Mouse (Mus musculus): ENCODE data around the gene Slc35f4. TPM values are rescaled to one million over a fixed set of nuclear protein-coding genes. Genes with fewer than 3 reads are reported as not detected.
"Not testable (repeated sequence)": the region's sequence is repeated elsewhere in the genome, so short reads cannot be mapped to it uniquely, and the experiment has no call there.

Slc35f4 gene
- total RNA-seq, 2 experiments from 2014 or later = not detected

DNA sequence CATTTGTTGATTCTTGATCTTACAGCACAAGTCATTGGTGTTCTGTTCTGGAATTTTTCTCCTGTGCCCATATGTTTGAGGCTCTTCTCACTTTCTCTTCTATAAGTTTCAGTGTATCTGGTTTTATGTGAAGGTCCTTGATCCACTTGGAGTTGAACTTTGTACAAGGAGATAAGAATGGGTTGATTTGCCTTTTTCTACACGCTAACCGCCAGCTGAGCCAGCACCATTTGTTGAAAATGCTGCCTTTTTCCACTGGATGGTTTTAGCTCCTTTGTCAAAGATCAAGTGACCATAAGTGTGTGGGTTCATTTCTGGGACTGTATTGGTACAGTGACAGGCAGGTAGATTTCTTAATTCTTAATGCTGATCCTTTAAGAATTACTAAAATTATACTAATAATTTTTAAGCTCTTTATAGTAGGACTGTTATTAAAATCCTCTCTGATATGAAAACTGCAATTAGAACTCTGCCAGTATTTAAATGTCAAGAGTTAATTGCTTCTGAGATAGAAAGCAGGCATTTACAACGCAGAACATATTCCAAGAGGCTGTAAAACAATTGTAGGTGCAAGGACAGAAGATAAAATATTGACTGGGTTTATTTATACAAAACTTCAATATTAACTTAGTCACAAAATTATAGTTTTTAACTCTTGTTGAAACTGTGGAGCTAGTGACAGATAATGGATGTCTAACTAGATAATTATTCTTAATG lies 235.7 kb downstream of the Slc35f4 start:
- intact Hi-C loops (cut with DNase I) = no loop called here
- DNase-seq (ENCODE audit: low spot score) = no peak

DNA sequence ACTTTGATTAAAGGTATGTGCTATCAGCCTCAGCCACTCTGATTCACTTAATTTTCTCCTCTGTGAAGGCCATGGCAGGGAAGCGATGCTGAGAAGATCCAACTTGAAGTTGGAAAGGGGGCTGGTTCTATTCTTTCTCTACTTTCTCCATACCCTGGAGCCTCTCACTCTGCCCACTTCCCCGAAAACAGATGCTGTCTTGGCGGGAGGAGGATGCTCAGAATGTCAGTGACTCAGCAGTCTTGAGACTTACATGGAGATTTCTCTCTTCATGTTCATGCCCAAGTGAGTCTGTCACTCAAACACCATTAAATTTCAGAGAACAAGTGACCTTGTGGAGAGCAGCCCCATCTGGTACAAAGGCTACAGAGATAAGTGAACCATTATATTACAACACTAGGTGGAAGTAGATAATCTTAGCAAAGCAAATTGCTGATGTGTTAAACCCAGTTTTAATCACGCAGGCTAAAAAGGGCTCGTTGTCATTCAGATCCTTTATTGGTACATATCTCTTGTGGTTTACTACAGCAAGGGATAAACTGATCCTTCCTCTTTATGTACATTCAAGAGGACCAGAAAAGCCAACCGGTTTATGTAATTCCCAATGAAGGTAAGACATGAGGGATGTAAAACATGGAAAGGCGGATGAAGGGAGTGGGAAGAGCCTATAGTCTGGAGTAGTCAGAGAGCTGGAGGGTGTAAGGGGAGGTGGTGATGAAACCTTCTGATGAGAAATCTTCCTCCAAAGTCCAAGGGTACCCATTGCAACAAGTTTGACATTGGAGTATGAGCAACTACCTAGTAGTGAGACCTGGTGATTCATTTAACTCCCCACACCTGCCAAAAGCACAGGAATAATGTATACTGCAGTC lies 241.8 kb downstream of the Slc35f4 start:
- no peak for DNase-seq (ENCODE audit: low spot score)
- intact Hi-C loops (cut with DNase I) = no loop called here

DNA sequence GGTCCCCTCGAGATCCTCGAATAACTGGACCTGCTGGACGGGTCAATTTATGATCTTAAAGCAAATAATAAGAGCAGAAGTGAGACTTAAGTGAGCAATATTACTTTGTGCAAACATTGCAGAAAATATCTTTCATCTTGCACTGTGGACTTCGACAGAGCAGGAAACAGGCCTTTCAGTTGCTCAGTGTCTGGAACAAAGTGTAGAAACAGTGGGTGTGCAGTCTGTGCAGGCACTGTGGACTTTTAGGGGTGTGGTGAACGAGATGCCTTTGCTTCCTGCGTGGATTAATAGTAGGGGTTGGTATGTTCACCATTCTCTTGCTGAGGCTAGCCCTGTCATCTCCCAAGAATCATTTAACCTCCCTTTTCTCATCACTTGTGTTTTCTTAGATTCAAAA lies 247.0 kb downstream of the Slc35f4 start:
- no peak for DNase-seq (ENCODE audit: low spot score)

DNA sequence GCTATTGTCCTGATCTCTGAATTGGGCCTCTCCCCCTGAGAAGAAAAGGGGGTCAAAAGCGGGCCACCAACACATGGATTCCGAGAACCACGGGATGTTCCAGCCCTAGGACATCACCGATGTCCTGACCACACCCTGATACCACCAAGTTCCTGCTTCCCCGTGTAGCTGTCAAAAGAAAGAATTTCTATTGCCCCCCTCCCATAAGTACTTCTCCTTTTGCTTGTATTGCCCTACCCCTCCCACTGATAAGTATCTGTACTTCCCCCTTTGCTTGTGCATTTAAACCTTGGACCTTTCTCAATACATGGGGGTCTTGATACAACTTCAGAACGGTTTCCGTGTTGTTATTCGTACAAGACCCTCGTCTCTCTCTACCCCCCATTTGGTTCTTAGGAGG lies 247.4 kb downstream of the Slc35f4 start:
- DNase-seq (ENCODE audit: low spot score); intact Hi-C loops (cut with DNase I): not testable (repeated sequence)

More for the DNA sequence above, 247.0 kb downstream of the Slc35f4 start:
- intact Hi-C loops (cut with DNase I) = no loop called here

DNA sequence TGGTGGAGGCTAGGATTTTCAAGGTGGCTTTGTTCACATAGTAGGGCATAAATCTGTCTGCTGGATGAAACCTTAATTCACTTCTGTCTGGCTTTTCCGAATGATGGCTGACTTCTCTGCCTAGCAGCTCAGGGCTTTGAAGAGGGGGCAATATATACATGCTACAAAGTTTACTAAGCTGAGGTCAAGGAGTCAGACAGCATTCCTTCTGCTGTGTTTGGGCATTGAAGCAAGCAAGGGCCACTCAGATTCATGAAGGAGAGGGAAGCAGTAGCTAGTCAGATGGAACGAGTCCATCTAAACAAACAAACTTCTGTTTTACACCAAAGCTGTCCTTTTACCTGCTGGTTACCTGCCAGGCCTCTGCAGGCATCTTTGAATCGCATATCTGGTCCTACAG lies 248.2 kb downstream of the Slc35f4 start:
- intact Hi-C loops (cut with DNase I) = no loop called here
- DNase-seq (ENCODE audit: low spot score) = no peak

DNA sequence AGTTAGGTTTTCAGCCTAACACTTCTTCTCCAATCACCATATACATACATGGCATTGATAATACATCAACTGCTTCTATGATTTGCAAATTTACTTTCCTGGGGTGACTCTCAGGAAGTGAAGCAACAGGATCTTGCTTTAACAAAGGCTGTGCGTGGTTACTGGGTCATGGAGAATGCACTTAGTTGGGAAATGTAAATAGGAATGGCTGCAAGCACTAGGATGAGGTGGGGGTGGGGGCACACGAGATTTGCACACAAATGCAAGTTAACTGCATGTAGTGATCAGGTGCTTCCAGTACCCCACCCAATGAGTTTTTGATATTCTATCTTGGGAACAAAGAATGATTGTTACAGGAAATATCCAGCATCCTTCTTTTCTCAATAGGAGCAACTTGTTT lies 250.5 kb downstream of the Slc35f4 start:
- no peak for DNase-seq (ENCODE audit: low spot score)
- intact Hi-C loops (cut with DNase I) = no loop called here

DNA sequence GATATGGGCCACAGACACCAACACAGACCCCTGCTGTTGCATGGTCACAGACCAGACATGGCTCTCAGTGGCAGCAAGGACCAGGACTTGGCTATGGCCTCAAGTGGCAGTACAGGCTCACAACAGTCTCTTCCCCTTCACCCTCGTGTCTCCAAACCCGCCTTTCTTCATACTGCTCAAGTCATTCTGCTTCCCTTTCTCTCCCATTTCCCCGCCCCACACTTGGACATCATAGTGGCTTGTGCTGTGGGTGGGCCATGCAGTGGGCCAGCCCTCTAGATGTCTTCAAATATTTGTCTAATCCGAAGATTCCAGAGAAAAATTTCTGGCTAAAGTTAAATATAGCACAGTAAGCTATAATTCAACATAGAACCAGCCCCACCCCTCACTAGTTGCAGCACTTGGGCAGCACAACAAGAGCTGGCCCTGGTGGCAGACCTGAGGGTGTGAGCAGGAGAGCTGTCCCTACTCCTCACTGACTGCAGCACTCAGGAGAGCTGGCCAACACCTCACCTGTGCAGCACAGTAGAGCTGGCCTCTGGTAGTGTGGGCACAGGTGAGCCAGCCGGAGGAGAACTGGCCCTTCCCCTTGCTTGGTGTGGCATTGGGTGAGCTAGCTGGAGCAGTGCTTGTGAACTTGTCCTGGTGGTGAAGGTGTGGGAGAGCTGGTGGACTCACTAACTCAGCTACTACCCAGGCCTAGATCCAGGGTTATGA lies 260.4 kb downstream of the Slc35f4 start:
- no peak for DNase-seq (ENCODE audit: low spot score)
- intact Hi-C loops (cut with DNase I) = no loop called here

Small RNA genes within 50 kb of the gene (microRNA-seq; reads per million reads assigned to microRNA genes)
- gene Gm22949 = not detected

All from heart, postnatal 25 days (tissue).